Mouse (Mus musculus) spleen, postnatal 36 days (tissue): ENCODE data around the gene Nr5a2.
"Not testable (repeated sequence)": the region's sequence is repeated elsewhere in the genome, so short reads cannot be mapped to it uniquely, and the experiment has no call there.

Source experiments
- DNase-seq, 2 experiments: peaks; one replicate each; pipeline ENCODE4 v3.0.0; 2022; ENCODE audit warnings: low spot score in 2 of 2, mixed read lengths in 1 of 2

Gene Nr5a2

DNA sequence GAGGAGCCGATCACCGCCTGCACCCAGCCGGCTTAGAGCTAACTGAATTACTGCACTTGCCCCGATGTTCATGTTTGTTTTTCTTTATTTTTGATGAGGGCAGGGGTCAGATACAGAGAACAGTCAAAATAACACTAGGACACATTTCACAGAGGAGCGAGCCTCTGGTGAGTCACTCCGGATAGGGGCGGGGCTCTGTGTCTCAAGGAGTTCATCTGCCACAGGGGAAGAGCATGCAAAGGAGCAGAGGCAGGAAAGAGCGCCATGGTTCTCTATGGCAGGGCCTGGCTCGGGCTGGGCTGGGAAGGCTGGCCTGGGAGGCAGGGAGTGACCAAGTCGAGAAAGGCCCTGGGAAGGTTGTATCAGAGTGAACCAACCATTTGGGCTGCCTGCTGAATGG lies 121.0 kb downstream of the Nr5a2 start:
- DNase-seq: no peak

- no peak for DNase-seq
These were observed 127.7 kb downstream of the Nr5a2 start for GRCm38 (mm10) chr1:136832305-136833152.

DNA sequence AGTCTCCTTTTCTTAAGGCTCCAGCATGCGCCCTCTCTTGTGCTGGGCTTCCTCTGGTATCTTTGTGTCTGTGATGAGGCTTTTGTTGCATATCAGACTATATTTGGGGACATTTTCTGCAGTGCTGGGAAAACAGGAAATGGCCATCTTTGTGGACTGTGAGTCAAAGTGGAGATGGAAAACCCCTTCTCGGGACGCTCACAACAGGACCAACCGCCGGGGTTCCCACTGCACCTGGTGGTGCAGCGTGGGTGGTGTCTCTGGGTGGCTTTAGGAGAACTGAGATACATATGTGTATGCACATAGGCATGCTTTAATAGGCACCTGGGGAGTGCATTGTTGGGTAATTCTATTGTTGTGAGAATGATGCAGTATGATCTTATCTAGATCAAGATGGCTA lies 129.3 kb downstream of the Nr5a2 start:
- no peak for DNase-seq

DNA sequence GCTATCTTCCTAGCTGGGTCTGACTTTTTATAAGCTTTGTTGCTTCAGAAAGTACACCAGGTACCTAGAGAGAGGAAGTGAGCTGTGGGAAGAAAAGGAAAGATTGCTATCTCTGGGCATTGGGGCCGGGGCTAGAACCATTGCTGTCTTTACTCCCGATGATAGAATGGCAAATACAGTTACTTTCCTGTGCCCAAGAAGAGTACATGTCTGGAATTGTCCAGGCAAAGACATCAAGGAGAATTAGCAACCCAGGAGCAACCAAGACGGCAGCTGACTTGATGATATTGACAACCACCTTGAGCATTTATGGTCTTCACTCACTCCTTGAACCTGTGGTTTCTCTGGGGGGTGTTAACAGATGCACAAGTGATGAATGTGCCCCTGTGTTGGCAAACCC lies 130.3 kb downstream of the Nr5a2 start:
- DNase-seq: no peak

GRCm38 (mm10) chr1:136823897-136824296 lies 136.4 kb downstream of the Nr5a2 start:
- DNase-seq: no peak

DNA sequence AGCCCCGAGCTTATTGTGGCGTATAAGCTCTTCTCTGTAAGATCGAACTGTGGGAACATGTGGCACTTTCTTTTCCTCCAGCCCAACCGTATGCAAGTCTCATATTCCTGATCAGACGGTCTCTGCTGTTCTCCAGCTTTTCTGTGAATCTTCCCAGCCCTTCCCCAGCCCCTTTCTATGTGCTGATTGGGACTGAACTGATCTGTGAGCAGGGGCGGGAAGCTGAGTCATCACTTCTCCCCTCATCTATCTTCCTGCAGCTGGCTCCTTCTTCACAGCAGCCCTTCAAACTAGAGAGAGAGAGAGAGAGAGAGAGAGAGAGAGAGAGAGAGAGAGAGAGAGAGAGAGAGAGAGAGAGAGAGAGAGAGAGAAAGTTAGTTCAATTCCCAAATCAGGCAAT lies 159.6 kb downstream of the Nr5a2 start:
- DNase-seq: no peak

GRCm38 (mm10) chr1:136796361-136797090 lies 163.7 kb downstream of the Nr5a2 start:
- DNase-seq: no peak

DNA sequence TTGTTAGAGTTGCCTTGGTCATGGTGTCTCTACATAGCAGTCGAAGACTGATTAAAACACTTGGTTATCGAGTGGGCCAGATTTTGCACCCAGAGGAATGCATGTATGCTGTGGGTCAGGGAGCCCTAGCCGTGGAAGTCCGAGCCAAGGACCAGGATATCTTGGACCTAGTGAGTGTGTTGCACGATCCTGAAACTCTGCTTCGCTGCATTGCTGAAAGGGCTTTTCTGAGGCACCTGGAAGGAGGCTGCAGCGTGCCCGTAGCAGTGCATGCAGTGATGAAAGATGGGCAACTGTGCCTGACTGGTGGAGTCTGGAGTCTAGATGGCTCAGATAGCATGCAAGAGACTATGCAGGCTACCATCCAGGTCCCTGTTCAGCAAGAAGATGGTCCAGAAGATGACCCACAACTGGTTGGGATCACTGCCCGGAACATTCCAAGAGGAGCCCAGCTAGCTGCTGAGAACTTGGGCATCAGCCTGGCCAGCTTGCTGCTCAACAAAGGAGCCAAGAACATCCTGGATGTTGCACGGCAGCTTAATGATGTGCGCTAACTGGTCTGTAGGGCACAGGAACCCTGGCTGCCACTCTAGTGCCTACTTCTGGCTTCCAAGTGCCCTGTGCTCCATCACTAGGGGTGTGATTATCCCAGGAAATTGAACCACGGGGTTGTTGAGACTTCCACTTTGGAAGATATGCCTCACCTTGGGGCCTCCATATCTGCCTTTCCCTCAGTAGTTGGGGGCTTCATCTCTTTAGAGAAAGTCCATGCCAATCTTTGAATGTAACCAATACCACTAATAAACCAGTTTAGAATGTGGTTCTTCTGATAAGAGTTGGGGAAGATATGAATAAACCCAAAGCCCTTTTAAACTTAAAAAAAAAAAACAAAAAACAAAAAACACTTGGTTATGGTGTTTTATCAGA lies 167.0 kb downstream of the Nr5a2 start:
- not testable (repeated sequence) for DNase-seq
